Mouse (Mus musculus) brain, embryonic 14.5 days (tissue): ENCODE measurements at regions not wholly inside any gene's neighbourhood (a gene's known extent, or its start where the extent isn't known, plus 50 kb on each side); places are given as distances from the start of the nearest gene placed in this dataset.
"Not testable (repeated sequence)": the region's sequence is repeated elsewhere in the genome, so short reads cannot be mapped to it uniquely, and the experiment has no call there.

Experiments
- DNase-seq: peaks from one replicate; pipeline ENCODE4 v3.0.0-alpha.2; 2011; ENCODE audit warnings: low read depth
- CTCF ChIP-seq: fragments of 200-500 bp; IDR thresholded peaks from 2 replicates; pipeline ENCODE4 v1.5.1; 2012; ENCODE audit warnings: inconsistent platforms, mild to moderate bottlenecking, moderate library complexity, borderline replicate concordance; ENCODE audit not compliant: insufficient read depth, insufficient read length; ENCODE audit errors: extremely low read depth
- POLR2A ChIP-seq: fragments of 200-500 bp; IDR thresholded peaks from 2 replicates; pipeline ENCODE4 v1.6.1; 2012; ENCODE audit warnings: mild to moderate bottlenecking, inconsistent platforms, borderline replicate concordance; ENCODE audit not compliant: poor library complexity, insufficient read depth, insufficient read length, severe bottlenecking; ENCODE audit errors: extremely low read depth

DNA sequence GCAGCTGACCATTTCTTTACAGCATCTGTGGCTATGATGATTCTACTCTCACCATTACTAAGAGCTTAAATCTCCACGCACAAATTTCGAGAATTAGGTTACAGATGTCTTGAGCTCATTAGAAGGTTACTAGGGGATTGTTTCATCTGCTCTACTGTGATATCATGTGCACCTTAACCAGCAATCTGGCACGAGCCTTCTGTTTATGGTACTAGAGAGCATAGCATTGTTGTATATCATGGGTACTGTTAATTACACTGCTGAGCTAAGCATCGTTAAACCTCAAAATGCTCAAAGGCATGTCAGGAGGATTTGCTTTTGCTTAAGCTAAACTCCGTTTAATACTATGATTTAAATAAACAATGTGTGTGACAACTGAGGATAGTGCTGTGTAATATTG is 1255.9 kb upstream of the Pcdh10 start:
- TF ChIP-seq CTCF (no peak), POLR2A (no peak)
- peak; percentile 32 for DNase-seq

DNA sequence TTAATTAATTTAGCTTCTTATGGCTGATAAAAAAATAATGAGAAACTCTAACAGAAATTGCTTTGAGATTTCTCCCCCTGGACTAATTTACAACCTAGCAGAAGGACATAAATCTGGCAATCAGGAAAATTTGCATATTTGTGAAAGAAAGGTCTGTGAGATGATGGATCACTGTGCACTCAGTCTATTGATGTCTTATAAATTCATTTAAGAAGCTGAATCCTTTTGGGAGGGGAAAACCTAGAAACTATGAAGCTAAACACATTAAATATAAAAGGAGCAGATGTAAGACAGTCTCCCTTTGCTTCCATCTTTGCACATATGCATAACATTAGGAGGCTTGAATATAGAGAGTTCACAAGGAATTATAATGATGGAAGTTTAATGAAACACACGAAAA is 1247.5 kb upstream of the Pcdh10 start:
- peak; percentile 82 for DNase-seq
- TF ChIP-seq POLR2A = no peak
- no peak for TF ChIP-seq CTCF

DNA sequence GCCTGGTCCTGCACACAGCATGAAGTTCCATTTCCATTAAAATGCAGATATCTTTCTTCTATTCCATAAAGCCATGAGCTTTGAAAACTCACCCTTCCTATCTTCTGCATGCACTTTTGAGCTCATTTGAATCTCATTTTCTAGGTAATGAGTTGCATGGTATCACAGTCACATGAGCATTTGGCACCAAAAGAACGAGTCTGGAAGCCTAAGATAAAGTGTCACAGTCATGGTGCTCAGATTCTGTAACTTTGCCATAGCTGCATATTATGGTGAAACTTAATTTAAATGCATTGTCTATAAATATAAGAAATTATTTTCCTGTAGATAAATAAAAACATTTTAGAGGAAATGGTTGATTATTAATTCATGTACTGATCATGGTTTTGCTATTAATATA is 1223.7 kb upstream of the Pcdh10 start:
- TF ChIP-seq POLR2A (no peak), CTCF (no peak)
- peak; percentile 23 for DNase-seq

DNA sequence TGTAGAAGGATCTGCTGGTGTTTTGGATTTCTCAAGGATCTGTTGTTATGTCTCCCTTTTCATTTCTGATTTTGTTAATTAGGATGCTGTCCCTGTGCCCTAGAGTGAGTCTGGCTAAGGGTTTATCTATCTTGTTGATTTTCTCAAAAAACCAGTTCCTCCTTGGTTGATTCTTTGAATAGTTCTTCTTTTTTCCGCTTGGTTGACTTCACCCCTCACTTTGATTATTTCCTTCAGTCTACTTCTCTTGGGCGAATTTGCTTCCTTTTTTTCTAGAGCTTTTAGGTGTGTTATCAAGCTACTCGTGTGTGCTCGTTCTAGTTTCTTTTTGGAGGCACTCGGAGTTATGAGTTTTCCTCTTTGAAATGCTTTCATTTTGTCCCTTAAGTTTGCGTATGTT is 1178.3 kb upstream of the Pcdh10 start:
- not testable (repeated sequence) for DNase-seq

DNA sequence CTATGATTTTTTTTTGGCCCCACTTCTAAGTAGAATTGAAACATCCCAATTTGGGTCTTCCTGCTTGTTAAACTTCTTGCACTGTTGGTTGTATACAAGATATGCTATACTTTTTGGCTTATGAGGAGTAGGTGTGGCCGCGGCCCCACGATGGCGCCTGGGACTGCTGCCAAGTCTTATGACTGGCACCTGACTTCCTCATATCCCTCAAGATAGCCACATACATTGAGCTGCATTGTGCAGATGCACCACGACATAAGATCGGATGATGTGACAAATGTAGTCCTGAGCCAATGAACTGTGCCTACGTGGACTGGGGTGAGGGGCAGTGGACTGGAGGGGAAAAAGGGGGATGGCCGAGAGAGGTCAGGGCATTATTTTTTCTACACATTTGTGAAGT is 1140.7 kb upstream of the Pcdh10 start:
- DNase-seq = not testable (repeated sequence)
